Mouse (Mus musculus) spleen, adult 2 months (tissue): ENCODE results near the gene Pkn1. TPM values are rescaled to one million over a fixed set of nuclear protein-coding genes. Genes with fewer than 3 reads are reported as not detected.

Experiments used
- DNase-seq, 2 experiments: peaks; one replicate each; pipeline versions ENCODE4 v3.0.0 to v3.0.0-alpha.2; 2012 to 2021; ENCODE audit warnings: low spot score in 2 of 2, low read depth in 1 of 2
- H3K27ac ChIP-seq: fragments of 200-500 bp; 2 replicates; pipeline ENCODE4 v1.5.1; 2012; ENCODE audit warnings: low read length, inconsistent platforms; ENCODE audit not compliant: insufficient read depth
- H3K27me3 ChIP-seq: fragments of 200-500 bp; 2 replicates; pipeline ENCODE4 v1.6.1; 2012; ENCODE audit warnings: mild to moderate bottlenecking, moderate library complexity, low read length, inconsistent platforms; ENCODE audit not compliant: control insufficient read depth, insufficient read depth
- H3K36me3 ChIP-seq: fragments of 200-500 bp; 2 replicates; pipeline ENCODE4 v1.6.1; 2012; ENCODE audit warnings: mild to moderate bottlenecking, low read length, inconsistent platforms; ENCODE audit not compliant: control insufficient read depth, insufficient read depth
- H3K4me1 ChIP-seq: fragments of 200-500 bp; 2 replicates; pipeline ENCODE4 v1.6.1; 2011; ENCODE audit warnings: inconsistent platforms; ENCODE audit not compliant: control insufficient read depth, insufficient read depth, insufficient read length
- H3K4me3 ChIP-seq: fragments of 200-500 bp; 2 replicates; pipeline ENCODE4 v1.5.1; 2011; ENCODE audit warnings: mild to moderate bottlenecking, inconsistent platforms; ENCODE audit not compliant: insufficient read depth, insufficient read length; ENCODE audit errors: extremely low read depth
- CTCF ChIP-seq: fragments of 200-500 bp; IDR thresholded peaks from 2 replicates; pipeline ENCODE4 v1.5.1; 2011; ENCODE audit warnings: mild to moderate bottlenecking, inconsistent platforms; ENCODE audit not compliant: insufficient read depth, insufficient read length, insufficient replicate concordance; ENCODE audit errors: extremely low read depth
- POLR2A ChIP-seq: fragments of 200-500 bp; IDR thresholded peaks from 2 replicates; pipeline ENCODE4 v1.6.1; 2011; ENCODE audit warnings: low read depth, low read length, inconsistent platforms
- WGBS: fragments of 180-500 bp; shearing (Covaris S2); methylation state at CpG from one replicate; pipeline ENCODE4 v1.1.7; 2018; 5-methylcytosine and 5-hydroxymethylcytosine counted together
- polyA plus RNA-seq: library from polyadenylated mRNA; depleted of rRNA; stranded (reverse); fragments of >200 nt; gene quantifications from 2 replicates; pipeline ENCODE4 v1.2.3, GENCODE M21; 2012

The Pkn1 gene
- polyA plus RNA-seq, 1 experiment = 165 TPM

- Histone ChIP-seq H3K27ac (no peak overlapping the region), H3K4me3 (no peak overlapping the region), H3K36me3 (peaks cover 71% of the 10 kb centered on the region), H3K27me3 (no peaks in the 10 kb centered on the region), H3K4me1 (no peaks in the 10 kb centered on the region)
- WGBS = 84% methylated on average over 6 of the region's 6 CpGs
- DNase-seq = no peak
- TF ChIP-seq CTCF (no peak), POLR2A (no peak)
These were observed 17.9 kb downstream of the Pkn1 start for GRCm38 (mm10) chr8:83681099-83681498.

GRCm38 (mm10) chr8:83680603-83681002 is 18.4 kb downstream of the Pkn1 start:
- 91% methylated on average over 5 of the region's 5 CpGs for WGBS
- Histone ChIP-seq H3K27ac (no peak overlapping the region), H3K27me3 (no peaks in the 10 kb centered on the region), H3K36me3 (peaks cover 69% of the 10 kb centered on the region), H3K4me1 (no peaks in the 10 kb centered on the region), H3K4me3 (no peak overlapping the region)
- TF ChIP-seq CTCF (no peak), POLR2A (no peak)
- no peak for DNase-seq

GRCm38 (mm10) chr8:83679866-83680265 is 19.1 kb downstream of the Pkn1 start:
- no peaks in the 10 kb centered on the region for H3K27me3 ChIP-seq
- H3K36me3 ChIP-seq = peaks cover 62% of the 10 kb centered on the region
- no peaks in the 10 kb centered on the region for H3K4me1 ChIP-seq
- TF ChIP-seq POLR2A (no peak), CTCF (no peak)
- 90% methylated on average over 12 of the region's 12 CpGs for WGBS
- no peak overlapping the region for H3K27ac ChIP-seq
- no peak overlapping the region for H3K4me3 ChIP-seq
- no peak for DNase-seq

- 92% methylated on average over 5 of the region's 5 CpGs for WGBS
- Histone ChIP-seq H3K4me1 (no peaks in the 10 kb centered on the region), H3K36me3 (peaks cover 60% of the 10 kb centered on the region), H3K4me3 (no peak overlapping the region), H3K27me3 (no peaks in the 10 kb centered on the region), H3K27ac (no peak overlapping the region)
- DNase-seq = no peak
- TF ChIP-seq POLR2A (no peak), CTCF (no peak)
These were observed 24.5 kb downstream of the Pkn1 start for GRCm38 (mm10) chr8:83674497-83674896.

- Histone ChIP-seq H3K27me3 (no peaks in the 10 kb centered on the region), H3K36me3 (peaks cover 53% of the 10 kb centered on the region), H3K4me1 (peaks cover 7% of the 10 kb centered on the region; the same call in 1 of the 2 replicates), H3K4me3 (no peak overlapping the region), H3K27ac (no peak overlapping the region)
- WGBS = 77% methylated on average over 5 of the region's 5 CpGs
- no peak for TF ChIP-seq CTCF
- no peak for DNase-seq
These were observed 26.0 kb downstream of the Pkn1 start for GRCm38 (mm10) chr8:83672936-83673335.

GRCm38 (mm10) chr8:83669013-83669412 is 30.0 kb downstream of the Pkn1 start:
- TF ChIP-seq POLR2A (no peak), CTCF (no peak)
- no peak overlapping the region for H3K27ac ChIP-seq
- peaks cover 9% of the 10 kb centered on the region; the same call in 1 of the 2 replicates for H3K4me1 ChIP-seq
- 93% methylated on average over 16 of the region's 16 CpGs for WGBS
- H3K36me3 ChIP-seq = peaks cover 42% of the 10 kb centered on the region
- H3K4me3 ChIP-seq = no peak overlapping the region
- DNase-seq = no peak
- H3K27me3 ChIP-seq = no peaks in the 10 kb centered on the region

GRCm38 (mm10) chr8:83668010-83668916 is 30.7 kb downstream of the Pkn1 start:
- Histone ChIP-seq H3K36me3 (peaks cover 36% of the 10 kb centered on the region), H3K27ac (no peak overlapping the region), H3K27me3 (no peaks in the 10 kb centered on the region), H3K4me1 (peaks cover 9% of the 10 kb centered on the region; the same call in 1 of the 2 replicates), H3K4me3 (no peak overlapping the region; the same call in 1 of the 2 replicates)
- TF ChIP-seq CTCF (peak; percentile 66; the same call in 1 of the 2 replicates), POLR2A (no peak)
- peak; percentile 30 to 55 for DNase-seq
- 70% methylated on average over 80 of the region's 80 CpGs for WGBS
